Mouse (Mus musculus) testis, postnatal 14 days (tissue): ENCODE results near the gene Taf12.
A peak's percentile ranks its signal among the peaks of the same experiment; 100 is the strongest.

Experiments used
- DNase-seq: peaks from one replicate; pipeline ENCODE4 v3.0.0; 2021; ENCODE audit warnings: low spot score

The Taf12 gene

DNA sequence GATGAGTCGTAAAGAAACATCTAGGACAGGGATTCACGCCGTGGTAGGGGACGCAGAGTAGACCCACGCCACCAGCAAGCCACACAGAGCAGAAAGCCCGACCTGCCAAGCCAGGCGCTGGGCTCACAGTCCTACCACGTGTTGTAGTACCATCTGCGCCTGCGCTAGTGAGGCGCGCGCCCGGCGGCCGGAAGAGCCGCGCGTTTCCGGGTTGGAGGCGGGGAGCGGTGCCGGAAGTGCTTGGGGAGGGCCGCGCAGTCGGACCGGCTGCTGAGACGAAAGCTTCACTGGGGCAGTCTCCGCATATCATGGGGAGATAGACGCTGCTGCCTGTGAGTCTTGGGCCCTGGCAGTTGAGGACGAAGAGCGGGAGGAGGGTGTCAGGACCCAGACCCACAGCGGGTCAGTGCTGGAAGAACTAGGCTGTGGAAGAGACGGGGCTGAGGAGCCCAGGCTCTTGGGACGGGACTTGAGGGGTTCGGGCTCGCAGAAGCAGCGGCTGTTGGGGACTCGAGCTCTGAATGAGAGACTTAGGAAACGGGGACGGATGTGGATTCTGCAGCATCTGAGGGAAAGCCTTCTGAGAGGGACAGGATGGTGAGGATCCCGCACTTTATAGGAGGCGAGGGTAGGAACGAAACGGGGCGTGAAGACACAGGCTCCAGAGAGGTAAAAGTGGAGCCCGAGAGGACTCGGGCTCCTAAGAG, at the start of gene Taf12:
Gene Taf12 (plus strand): TSS at position 220 of the 707 bp plus-strand sequence.
- DNase-seq = peak; percentile 91

DNA sequence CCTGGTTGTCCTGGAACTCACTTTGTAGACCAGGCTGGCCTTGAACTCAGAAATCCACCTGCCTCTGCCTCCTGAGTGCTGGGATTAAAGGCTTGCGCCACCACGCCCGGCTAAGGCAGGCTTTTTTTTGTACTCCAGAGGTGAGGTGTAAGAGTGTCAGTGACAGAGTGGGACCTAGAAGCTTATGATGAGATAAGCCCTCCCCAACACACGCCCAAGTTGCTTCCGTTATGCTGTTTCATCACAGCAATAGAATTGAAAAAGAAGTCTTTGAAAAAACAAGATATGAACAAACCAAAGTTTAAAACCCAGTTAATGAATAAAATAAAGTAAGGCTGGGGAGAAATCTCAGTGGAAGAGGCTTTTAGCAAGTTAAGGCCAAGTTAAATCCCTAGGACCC, 43.8 kb upstream of the Taf12 start:
- DNase-seq = no peak

DNA sequence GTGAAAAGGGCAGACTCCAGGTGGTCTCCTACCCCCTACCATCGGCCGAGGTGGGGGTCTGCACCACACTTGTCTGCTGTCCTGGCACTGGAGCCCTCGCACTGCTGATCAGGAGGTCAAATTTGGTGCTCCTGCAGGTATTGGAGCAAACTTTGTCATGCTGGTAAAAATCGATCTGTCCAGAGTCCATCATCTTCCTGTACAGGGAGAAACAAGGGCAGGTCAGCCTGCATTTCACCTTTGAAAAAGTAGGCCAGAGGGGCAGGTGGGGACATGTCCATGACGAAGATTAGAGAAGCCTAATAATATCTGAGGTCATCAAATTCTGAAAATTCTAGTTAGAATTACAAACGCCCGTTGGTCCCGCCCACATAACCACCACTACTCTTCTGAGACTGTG, 39.5 kb upstream of the Taf12 start:
- DNase-seq = no peak

GRCm38 (mm10) chr4:132238356-132238755, 35.8 kb upstream of the Taf12 start:
- no peak for DNase-seq

DNA sequence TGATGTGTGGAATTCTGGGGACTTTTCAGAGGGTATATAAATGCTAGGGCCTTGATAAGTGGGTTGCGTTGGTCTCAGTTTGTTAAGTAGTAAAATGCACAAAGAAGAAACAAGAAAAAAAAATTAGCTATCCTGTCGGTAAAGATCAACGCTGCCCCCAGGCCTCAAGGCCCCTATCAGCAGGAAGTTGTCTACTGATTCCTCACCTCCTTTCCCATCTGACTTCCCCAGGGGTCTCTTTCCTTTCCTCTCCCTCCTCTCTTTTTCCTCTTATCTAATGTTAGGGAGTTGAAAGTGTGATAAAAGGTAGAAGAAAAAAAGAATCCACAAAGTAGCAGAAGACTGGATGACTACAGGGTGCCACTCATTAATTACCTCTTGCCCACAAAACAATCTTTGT, 33.8 kb upstream of the Taf12 start:
- DNase-seq = no peak

DNA sequence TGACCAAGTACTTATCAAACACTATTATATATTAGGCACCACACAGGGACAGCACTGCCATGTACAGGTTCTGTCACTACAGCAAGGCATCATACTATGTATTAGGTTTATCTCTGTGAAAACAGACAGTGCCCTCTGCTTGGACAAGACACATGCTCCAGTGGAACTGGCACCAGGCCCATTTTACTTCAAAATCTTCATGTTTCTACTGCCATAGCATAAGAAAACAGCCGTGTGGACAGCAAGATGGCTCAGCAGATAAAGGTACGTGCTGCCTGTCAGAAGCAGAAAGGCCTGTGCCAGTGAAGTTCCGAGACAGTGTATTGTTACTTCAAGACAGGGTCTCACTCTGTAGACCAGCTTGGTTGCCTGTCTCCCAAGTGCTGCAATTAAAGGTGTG, 33.0 kb upstream of the Taf12 start:
- no peak for DNase-seq

DNA sequence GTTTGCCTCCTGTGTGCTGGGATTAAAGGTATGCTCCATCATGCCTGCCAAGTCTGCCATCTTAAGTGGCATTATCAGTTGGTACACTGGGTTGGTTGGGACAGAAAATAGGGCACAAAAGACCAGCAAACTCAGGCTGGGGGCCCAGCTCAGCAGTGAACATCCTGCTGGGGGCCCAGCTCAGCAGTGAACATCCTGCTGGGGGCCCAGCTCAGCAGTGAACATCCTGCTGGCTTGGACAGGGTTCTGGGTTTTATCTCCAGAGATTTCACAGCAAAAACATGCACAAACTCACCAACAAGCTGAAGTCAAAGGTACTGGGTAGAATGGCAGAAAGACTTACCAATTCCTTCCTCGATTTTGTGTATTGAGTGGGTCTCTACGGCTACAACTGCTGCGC, 28.5 kb upstream of the Taf12 start:
- no peak for DNase-seq

- DNase-seq = no peak
Measured at GRCm38 (mm10) chr4:132247451-132247997, 26.7 kb upstream of the Taf12 start.

DNA sequence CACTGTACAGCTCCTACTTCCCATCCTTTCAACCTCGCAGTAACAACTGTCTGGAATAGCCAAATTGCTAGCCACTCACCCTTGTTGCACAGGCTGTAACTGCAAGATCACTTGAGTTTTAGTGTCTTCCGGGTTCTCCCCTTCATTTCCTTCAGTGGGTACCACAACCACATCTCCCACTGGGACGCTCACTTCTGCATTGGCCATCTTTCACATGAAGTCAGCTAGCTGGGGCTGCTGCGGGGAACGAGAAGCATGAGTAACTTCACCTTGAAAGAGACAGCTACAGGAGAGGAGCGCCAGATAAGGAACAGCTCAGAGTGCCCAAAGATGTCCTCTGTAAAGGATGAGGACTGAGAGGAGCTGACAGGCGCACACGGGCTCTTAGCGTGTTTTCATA, 22.6 kb upstream of the Taf12 start:
- no peak for DNase-seq

GRCm38 (mm10) chr4:132253128-132253527, 21.0 kb upstream of the Taf12 start:
- no peak for DNase-seq

DNA sequence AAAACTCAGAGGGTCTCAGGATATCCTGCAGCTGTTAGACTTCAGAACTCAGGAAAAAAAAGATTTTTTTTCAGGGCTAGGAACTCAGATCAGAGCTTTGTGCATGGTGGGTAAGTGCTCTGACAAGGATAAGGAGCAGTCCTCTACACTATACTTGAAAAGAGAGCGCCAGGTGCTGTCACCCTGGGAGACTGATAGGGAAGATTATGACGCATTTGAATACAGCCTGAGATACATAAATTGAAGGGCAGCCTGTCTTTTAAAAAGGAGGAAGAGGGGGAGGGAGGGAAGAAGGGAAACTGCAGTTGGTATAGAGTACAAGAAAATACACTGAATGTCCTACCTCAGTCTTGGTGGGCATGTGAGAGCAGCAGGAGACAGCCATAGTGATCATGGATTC, 20.6 kb upstream of the Taf12 start:
- no peak for DNase-seq

DNA sequence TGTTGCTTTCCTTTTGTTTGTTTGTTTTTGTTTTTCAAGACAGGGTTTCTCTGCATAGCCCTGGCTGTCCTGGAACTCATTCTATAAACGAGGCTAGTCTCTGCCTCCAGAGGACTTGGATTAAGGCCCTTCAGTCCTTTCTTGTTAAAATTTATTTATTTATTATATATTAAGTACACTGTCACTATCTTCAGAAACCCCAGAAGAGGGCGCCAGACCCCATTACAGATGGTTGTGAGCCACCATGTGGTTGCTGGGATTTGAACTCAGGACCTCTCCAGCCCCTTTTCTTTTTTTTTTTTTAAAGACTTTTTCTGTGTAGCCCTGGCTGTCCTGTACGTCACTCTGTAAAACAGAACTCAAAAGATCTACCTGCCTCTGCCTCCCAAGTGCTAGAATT, 19.2 kb upstream of the Taf12 start:
- no peak for DNase-seq

DNA sequence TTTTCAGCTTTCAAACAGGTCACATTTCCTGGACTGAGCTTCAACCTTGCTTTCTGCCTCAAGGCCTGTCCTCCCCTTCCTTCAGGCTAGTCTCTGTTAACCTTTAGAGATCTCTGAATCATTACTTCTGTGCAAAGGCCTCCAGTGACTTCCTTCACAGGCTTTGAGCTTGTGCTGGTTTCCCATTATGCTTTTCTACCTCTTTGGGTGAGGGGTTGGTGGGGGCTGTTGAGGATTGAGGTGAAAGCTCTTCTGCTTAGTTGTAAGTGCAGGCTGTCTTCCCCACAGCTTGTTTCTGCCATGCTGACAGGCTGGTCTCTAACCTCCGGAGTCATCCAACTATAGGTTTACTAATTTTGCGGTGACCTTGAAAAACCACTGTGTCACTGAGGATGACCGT, 17.8 kb upstream of the Taf12 start:
- DNase-seq = no peak

- DNase-seq = no peak
Measured at GRCm38 (mm10) chr4:132259248-132259647, 14.9 kb upstream of the Taf12 start.

DNA sequence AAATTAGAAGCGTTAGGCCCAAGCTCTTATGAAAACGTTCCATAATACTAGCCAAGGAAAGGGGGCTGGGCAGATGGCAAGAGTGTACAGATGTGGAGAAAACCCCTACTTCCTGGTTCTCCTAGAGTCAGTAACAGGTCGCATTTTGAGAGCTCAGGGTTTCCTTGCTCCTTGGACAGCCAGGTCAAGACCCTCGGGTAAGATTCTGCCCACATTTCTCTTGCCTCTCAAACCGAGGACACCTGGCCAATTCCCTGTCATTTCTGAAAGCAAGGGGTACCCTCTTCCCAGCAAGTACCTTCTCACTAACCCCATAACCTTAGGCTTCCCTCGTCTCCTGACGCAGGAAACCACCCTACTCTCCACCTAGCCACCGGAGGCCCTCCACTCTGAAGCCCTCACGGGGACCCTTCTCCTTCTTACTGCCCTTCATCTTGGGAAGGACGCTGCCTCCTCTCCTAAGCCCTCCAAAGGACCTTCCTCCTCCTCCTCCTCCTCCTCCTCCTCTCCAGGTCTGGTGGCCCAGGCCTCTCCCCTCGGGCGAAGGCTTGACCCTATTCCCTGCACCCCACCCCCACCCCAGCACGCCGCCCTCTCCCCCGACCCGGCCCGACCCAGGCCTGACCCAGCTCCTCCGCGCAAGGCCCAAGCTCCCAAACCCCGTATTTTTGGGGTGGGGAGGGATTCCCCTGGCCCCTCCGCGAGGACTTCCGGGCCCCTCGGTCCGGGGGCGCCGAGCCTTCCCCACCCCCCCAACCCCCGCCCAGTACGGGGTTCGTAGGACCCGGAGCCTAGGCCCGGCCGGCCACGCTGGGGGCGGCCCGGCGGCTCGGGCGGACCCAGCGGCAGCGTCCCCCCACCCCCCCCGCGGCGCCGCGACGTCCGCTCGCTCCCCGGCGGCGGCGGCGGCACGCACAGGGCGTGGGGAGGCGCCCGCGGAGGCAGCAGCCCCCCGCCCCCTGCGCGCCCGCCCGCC, 13.5 kb upstream of the Taf12 start:
- peak; percentile 60 for DNase-seq

- DNase-seq = peak; percentile 85
Measured at GRCm38 (mm10) chr4:132261514-132262357, 12.4 kb upstream of the Taf12 start, which contains the start of gene Gmeb1. Gmeb1 (minus strand) TSS chr4:132261602.

DNA sequence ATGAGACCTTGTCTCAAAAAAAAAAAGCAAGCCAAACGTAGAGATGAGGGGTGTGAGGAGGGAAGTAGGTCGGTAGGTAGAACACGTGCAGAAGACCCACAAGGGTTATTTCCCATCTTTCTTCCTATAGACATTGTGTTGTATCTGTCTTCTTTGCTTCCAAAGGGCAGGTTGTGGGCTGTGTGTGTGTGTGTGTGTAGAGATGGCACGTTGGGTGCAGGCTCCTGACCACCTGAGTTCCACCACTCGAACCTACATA, 11.9 kb upstream of the Taf12 start:
- no peak for DNase-seq

GRCm38 (mm10) chr4:132263313-132263712, 10.9 kb upstream of the Taf12 start:
- DNase-seq = no peak

GRCm38 (mm10) chr4:132266835-132267349, 7.3 kb upstream of the Taf12 start:
- no peak for DNase-seq

- DNase-seq = no peak
Measured at GRCm38 (mm10) chr4:132268871-132269739, 5.1 kb upstream of the Taf12 start.
